Mouse (Mus musculus): ENCODE results near the gene Map2k7. TPM values are rescaled to one million over a fixed set of nuclear protein-coding genes. Genes with fewer than 3 reads are reported as not detected.
"Not testable (repeated sequence)": the region's sequence is repeated elsewhere in the genome, so short reads cannot be mapped to it uniquely, and the experiment has no call there.

The Map2k7 gene
- polyA plus RNA-seq, 1 experiment, result 60.4 TPM

DNA sequence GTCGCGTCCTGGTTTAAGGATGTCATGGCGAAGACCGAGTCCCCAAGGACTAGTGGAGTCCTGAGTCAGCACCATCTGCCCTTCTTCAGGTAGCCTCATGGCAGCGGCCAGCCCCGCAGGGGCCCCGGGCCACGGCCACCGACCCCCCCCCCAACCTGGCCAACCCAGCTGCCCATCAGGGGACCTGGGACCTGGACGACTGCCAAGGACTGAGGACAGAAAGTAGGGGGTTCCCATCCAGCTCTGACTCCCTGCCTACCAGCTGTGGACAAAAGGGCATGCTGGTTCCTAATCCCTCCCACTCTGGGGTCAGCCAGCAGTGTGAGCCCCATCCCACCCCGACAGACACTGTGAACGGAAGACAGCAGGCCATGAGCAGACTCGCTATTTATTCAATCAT is 7.2 kb downstream of the Map2k7 start:
- no peak overlapping the region for H3K4me3 ChIP-seq (ENCODE audit: insufficient read depth, low read length)
- no peak for TF ChIP-seq POLR2A (IDR thresholded peaks at IDR 0.05; ENCODE audit: extremely low read depth, insufficient read depth, low read length)
- H3K27ac ChIP-seq (ENCODE audit: insufficient read depth, low read length), result no peak overlapping the region
- no peaks in the 10 kb centered on the region for H3K4me1 ChIP-seq (ENCODE audit: control insufficient read depth, insufficient read depth, low read length)

DNA sequence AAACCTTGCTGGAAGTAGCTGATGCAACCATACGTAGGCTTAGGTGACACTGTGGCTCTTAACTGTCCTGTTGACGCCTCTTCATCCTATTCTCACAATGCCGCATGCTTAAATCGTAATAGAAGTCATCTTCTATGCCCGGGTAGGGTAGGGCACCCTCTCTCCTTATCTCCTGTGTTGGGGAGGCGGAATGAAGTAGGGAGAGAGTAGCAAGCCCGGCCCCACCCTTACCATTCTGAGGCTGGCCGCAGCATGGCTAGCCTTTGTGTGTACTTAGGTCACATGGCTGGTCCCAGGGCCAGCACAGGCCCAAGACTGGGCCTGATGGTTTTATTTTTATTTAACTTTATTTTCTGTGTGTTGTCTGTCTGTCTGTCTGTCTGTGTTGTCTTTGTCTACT is 8.7 kb downstream of the Map2k7 start:
- TF ChIP-seq POLR2A (IDR thresholded peaks at IDR 0.05; ENCODE audit: extremely low read depth, insufficient read depth, low read length) (no peak), CTCF (IDR thresholded peaks at IDR 0.05; ENCODE audit: extremely low read depth, insufficient read depth, low read length) (no peak)
- no peaks in the 10 kb centered on the region for H3K4me1 ChIP-seq (ENCODE audit: control insufficient read depth, insufficient read depth, low read length)
- H3K27ac ChIP-seq (ENCODE audit: insufficient read depth, low read length), result no peak overlapping the region
- H3K4me3 ChIP-seq (ENCODE audit: insufficient read depth, low read length), result no peak overlapping the region

DNA sequence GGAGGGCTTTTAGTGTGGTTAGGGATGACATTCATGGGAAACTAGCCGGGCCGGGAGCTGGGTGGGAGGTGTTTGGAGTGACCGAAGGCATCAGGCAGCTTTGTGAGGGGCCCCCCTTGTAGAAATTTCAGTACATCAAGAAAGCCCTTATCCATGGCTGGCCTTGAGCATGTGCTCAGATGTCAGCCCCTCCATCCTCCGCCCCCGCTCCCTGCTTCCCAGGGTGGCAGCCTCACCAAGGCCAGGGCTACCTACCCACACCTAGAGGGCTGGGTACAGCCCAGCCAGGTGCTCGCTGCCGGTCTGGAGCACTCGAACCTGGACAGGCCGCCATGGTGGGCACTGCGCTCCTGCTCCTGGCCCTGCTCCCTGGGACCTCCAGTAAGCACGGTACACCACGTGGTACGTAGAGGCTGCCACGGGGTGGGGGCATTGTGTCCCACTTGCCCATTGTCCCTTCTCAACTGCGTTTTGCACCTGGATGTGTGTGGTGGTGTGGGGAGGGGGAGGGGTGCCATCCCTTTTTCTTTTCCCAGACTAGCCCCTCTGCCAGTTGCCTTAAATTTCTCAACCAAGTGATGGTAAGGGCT is 9.5 kb downstream of the Map2k7 start, which contains the start of gene Tgfbr3l:
TSS of gene Tgfbr3l (plus strand) at position 264 of the 590 bp plus-strand sequence.
- TF ChIP-seq POLR2A (IDR thresholded peaks at IDR 0.05; ENCODE audit: extremely low read depth, insufficient read depth, low read length) (no peak), CTCF (IDR thresholded peaks at IDR 0.05; ENCODE audit: extremely low read depth, insufficient read depth, low read length) (no peak)
- H3K4me1 ChIP-seq (ENCODE audit: control insufficient read depth, insufficient read depth, low read length), result peaks cover 3% of the 10 kb centered on the region
- no peak within 1 kb of the TSS for H3K27ac ChIP-seq (ENCODE audit: insufficient read depth, low read length)
- no peak within 1 kb of the TSS for H3K4me3 ChIP-seq (ENCODE audit: insufficient read depth, low read length)

DNA sequence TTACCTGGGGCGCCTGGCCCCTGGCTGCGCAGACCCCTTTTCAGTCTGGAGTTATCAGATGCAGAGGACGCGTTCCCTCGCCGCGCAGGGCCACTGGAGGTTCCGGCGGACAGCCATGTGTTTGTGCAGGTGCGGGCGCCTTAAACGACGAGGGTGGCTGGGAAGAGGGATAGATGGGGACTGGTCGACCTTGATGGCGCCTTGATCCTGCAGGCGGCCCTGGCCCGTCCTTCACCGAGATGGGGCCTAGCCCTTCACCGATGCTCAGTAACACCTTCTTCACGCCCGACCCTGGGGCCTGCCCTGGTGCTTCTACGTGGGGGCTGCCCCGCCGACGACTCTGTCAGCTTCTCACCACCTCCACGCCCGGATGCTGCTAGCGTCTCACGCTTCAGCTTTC is 10.7 kb downstream of the Map2k7 start:
- no peak overlapping the region for H3K27ac ChIP-seq (ENCODE audit: insufficient read depth, low read length)
- no peak for TF ChIP-seq POLR2A (IDR thresholded peaks at IDR 0.05; ENCODE audit: extremely low read depth, insufficient read depth, low read length)
- TF ChIP-seq CTCF (IDR thresholded peaks at IDR 0.05; ENCODE audit: extremely low read depth, insufficient read depth, low read length), result no peak

DNA sequence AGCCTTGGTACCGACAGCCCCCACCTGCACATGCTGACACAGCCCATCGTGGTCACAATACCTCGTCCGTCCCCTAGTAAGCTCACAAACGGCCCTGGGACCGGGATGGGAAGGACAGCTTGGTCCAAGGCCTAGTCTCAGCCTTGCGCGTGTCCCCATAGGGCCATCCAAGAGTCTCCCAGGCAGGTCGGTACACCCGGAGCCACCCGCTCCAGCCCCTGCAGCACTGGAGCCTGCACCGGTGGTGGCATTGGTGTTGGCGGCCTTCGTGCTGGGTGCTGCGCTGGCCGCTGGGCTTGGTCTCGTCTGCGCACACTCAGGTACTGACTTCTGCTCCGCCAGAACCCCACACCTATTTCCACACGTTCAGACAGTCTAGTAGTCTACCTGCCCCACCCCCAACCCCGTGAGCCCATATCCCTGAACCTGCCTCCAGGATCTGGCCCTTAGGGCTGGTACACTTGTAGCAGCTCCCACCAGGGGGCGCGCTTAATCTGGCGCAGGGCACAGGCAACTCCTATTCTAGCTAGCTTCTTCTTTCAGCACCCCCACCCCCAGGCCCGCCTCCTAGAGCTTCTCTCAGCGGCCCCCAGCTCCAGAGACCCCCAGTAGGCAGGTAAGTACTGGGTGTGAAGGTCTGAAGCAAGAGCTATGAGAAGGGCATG is 11.9 kb downstream of the Map2k7 start:
- H3K4me1 ChIP-seq (ENCODE audit: control insufficient read depth, insufficient read depth, low read length), result peaks cover 3% of the 10 kb centered on the region
- no peak overlapping the region for H3K27ac ChIP-seq (ENCODE audit: insufficient read depth, low read length)
- TF ChIP-seq POLR2A (IDR thresholded peaks at IDR 0.05; ENCODE audit: extremely low read depth, insufficient read depth, low read length), result no peak
- TF ChIP-seq CTCF (IDR thresholded peaks at IDR 0.05; ENCODE audit: extremely low read depth, insufficient read depth, low read length), result peak; percentile 76
- H3K4me3 ChIP-seq (ENCODE audit: insufficient read depth, low read length), result no peak overlapping the region

More for the DNA sequence above, 10.7 kb downstream of the Map2k7 start:
- H3K4me3 ChIP-seq (ENCODE audit: insufficient read depth, low read length), result no peak overlapping the region
- H3K4me1 ChIP-seq (ENCODE audit: control insufficient read depth, insufficient read depth, low read length), result peaks cover 3% of the 10 kb centered on the region

DNA sequence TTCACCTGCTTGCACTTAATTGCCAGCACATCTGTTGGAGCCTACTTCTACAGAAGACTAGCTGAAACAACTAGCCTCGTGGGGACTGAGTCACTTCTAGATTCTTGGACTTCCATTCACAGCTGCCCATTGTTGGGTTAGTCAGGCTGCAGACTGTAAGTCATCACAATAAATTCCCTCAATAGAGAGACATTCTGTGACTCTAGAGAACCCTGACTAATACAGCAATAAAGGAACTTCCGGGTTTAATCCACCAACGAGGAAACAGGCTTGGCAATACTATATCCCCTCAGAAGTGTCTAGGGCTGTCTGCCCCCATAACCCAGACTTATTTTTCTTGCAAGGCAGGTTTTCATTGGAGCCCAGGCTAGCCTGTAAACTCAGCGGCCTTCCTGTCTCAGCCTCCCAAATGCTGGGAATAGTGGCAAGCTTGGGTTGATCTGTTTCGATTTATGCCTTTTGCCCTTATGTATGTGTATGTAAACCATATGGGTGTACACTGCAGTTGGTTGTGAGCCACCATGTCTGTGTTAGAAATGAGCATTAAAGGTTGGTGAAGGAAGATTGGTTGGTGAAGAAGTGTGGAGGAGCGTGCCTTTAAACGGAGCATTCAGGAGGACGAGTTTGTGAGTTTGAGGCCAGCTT is 13.7 kb downstream of the Map2k7 start:
- H3K4me3 ChIP-seq (ENCODE audit: insufficient read depth, low read length), result peak overlapping the region; percentile 94
- peaks cover 4% of the 10 kb centered on the region for H3K4me1 ChIP-seq (ENCODE audit: control insufficient read depth, insufficient read depth, low read length)
- H3K27ac ChIP-seq (ENCODE audit: insufficient read depth, low read length), result no peak overlapping the region
- no peak for TF ChIP-seq POLR2A (IDR thresholded peaks at IDR 0.05; ENCODE audit: extremely low read depth, insufficient read depth, low read length)
- TF ChIP-seq CTCF (IDR thresholded peaks at IDR 0.05; ENCODE audit: extremely low read depth, insufficient read depth, low read length), result no peak

DNA sequence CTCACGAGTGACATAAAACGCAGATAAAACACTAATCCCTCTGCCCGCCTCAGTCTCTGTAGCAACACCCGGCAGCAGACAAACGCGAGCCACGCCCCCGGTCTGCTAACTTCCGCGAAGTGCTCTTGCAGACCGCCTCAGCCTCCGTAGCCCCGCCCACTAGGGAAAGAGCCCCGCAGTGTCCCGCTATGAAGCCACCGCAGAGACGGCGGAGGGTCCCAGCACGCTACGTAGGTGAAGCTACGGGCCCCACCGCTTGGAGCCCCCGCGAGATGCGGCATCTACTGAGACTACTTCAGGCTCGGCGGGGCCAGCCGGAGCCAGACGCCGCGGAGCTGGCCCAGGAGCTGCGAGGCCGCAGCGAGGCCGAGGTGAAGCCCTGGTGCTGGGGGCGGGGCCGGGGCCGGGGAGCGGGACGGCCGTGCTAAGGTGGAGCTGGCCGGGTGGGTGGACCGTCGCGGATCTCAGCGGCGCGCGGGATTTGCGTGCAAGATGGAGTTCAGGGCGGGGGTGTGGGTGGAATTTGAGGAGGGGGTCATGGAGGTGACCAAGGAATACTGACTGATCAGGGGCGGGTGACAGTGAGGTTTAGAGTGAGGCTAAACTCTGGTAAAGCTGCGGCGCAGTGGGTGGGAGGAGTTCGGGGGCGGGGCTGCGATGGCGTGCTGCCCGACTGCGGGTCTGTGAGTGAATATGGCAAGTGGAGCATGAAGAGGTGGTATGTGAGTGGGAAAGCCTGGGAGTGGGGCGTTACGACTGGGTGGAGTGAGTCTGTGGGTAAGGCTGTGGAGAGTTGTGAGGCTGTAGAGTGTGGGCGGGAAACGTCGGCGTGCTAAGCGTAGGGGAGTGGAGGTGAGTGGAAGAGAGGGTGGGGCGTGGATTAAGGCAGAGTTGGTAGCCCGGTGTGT is 14.6 kb downstream of the Map2k7 start, which contains the start of gene Snapc2:
TSS of gene Snapc2 (plus strand) at position 147 of the 908 bp plus-strand sequence.
- H3K27ac ChIP-seq (ENCODE audit: insufficient read depth, low read length), result peak within 1 kb of the TSS; percentile 48; the same call in 1 of the 2 replicates
- H3K4me3 ChIP-seq (ENCODE audit: insufficient read depth, low read length), result peak within 1 kb of the TSS; percentile 94
- TF ChIP-seq POLR2A (IDR thresholded peaks at IDR 0.05; ENCODE audit: extremely low read depth, insufficient read depth, low read length) (peak; percentile 43; the same call in 1 of the 2 replicates), CTCF (IDR thresholded peaks at IDR 0.05; ENCODE audit: extremely low read depth, insufficient read depth, low read length) (no peak)
- peaks cover 4% of the 10 kb centered on the region for H3K4me1 ChIP-seq (ENCODE audit: control insufficient read depth, insufficient read depth, low read length)

DNA sequence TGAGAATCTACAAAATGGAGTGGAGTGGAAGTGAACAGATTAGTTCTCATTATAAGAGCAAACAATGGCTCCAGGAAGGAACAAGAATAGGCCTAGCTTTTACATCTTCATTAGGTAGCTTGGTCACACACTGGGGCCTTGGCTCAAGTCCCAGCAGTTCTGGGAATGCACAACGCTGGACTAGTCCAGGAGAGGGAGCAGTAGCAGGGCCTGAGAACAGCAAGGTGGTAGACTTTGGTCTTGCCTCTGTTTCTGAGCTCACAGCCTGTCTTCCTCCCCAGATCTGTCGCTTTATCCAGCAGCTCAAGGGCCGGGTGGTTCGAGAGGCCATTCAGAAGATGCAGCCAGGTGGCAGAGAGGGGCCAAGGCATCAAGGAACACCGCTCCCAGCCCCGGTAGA is 15.5 kb downstream of the Map2k7 start:
- Histone ChIP-seq H3K4me3 (ENCODE audit: insufficient read depth, low read length) (peak overlapping the region; percentile 94; the same call in 1 of the 2 replicates), H3K4me1 (ENCODE audit: control insufficient read depth, insufficient read depth, low read length) (peaks cover 4% of the 10 kb centered on the region), H3K27ac (ENCODE audit: insufficient read depth, low read length) (no peak overlapping the region; the same call in 1 of the 2 replicates)
- TF ChIP-seq CTCF (IDR thresholded peaks at IDR 0.05; ENCODE audit: extremely low read depth, insufficient read depth, low read length), result peak; percentile 46
- no peak for TF ChIP-seq POLR2A (IDR thresholded peaks at IDR 0.05; ENCODE audit: extremely low read depth, insufficient read depth, low read length)

DNA sequence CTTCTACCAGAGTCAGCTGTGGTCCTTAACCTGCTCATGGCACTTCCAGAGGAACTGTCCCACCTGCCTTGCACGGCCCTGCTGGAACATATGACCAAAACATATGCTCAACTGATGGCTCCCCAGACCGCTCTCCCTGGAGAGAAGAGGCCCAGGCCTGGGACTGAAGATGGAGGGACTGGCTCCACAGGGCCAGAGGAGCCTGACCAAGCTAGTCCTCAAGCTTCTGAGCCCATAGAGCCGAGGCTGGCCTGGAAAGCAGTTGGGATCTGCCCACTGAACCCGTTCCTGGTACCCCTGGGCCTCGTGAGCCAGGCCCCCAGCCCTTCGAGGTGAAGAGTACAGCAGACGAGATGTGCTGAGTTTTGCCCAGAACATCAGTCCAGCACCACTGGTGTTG is 16.9 kb downstream of the Map2k7 start:
- H3K4me3 ChIP-seq (ENCODE audit: insufficient read depth, low read length); H3K27ac ChIP-seq (ENCODE audit: insufficient read depth, low read length); H3K4me1 ChIP-seq (ENCODE audit: control insufficient read depth, insufficient read depth, low read length): not testable (repeated sequence)

All from cortical plate, adult 2 months (tissue).